Mouse (Mus musculus) inflammation-experienced regulatory T-cells, adult 16 weeks (primary cell): ENCODE results near the gene Psmd5. TPM values are rescaled to one million over a fixed set of nuclear protein-coding genes. Genes with fewer than 3 reads are reported as not detected.

Experiments
- polyA plus RNA-seq: library from polyadenylated mRNA; unstranded; fragments of 100-300 nt; shearing (Covaris generic); gene quantifications from one replicate; pipeline ENCODE4 v1.2.1, GENCODE M21; 2017

Gene Psmd5
- polyA plus RNA-seq: 105 TPM

DNA sequence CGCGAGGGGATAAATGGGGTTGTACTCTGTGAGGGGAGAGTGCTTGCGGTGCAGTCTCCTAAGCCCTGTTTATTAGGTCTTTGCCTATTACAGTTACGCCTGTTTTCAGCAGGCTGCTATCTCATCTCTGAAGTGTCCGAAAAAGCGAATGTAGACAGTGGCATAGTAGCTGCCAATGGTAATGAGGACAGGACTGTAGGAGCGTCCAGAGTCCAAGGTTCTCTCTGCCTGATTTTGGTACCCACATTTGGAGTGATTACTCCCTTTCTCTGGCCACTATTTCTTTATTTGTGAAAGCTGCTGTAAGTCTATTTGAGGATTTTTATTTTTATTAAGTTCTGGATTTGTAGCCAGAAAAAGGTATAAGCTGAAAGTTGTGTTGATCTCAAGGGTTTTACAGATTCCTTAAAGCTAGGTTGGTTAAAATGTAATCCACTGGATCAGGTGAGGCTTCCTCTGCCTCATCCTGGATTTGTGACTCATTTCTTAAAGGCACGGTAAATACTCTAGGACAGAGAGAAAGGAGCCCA is at the start of gene Psmd5:
Gene Psmd5, minus strand, starts transcription at position 153 of the 530 bp plus-strand sequence.

DNA sequence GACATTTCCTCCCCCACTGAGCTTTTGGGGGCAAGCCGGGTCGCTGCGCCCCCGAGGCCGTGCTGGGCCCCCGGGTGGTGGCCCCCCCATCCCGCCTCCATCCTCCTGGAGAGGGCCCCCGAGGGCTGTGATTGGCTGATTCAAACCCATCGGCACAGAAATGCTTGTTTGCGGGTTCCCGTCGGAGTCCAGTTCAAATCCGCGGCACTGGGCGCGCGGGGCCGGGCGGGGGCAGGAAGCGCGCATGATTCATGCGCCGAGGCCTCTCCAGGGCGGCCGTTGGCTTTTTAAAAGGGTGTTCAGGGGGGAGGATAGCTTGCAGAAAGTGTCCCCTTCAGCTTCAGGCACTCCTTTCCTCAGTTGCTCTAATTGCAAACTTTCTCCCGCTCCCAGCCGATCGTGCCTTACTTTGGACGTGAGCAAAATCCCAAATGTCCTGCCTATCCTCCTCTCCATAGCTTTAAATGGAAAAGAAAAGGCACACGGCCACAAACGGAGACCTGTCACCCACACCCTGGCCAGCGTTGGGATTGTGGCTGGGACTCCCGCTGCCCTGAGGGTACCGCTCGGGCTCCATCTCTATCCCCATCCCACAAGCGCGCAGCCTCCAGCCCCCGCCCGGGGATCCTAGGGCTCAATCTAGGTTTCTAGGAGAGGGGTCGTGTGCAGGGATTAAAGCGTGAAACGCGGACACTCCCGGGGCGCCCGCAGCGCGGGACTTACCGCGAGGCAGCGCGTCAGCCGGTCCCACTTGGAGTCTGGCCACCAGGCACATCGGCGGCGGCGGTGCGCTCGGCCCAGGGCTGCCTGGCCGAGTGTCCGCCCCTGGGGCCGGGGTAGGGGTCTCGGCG is 38.7 kb upstream of the Psmd5 start, which contains the start of gene Phf19:
Gene Phf19, minus strand, starts transcription at position 809 of the 851 bp plus-strand sequence.

DNA sequence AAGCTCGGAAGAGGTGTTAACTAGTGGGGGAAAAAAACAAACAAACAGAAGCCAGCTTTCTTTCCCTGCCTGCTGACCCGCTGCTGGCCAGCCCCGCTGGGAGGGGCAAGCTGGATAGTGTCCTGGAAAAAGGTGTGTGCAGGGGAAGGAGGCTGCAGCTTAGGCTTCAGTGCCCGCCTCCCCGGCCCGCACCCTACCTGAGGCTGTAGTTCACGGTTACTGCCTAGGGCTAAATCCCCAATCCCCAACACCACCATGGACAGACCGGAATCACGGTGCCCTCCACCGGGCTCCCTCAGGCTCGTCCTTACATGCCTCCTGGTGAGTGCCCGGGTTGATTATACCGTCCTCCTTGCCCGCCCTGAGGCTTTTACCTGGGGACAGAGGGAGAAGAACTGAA is 497 bp downstream of the Psmd5 start, which contains the start of gene Cutal:
Gene Cutal, plus strand, starts transcription at position 126 of the 400 bp plus-strand sequence.

DNA sequence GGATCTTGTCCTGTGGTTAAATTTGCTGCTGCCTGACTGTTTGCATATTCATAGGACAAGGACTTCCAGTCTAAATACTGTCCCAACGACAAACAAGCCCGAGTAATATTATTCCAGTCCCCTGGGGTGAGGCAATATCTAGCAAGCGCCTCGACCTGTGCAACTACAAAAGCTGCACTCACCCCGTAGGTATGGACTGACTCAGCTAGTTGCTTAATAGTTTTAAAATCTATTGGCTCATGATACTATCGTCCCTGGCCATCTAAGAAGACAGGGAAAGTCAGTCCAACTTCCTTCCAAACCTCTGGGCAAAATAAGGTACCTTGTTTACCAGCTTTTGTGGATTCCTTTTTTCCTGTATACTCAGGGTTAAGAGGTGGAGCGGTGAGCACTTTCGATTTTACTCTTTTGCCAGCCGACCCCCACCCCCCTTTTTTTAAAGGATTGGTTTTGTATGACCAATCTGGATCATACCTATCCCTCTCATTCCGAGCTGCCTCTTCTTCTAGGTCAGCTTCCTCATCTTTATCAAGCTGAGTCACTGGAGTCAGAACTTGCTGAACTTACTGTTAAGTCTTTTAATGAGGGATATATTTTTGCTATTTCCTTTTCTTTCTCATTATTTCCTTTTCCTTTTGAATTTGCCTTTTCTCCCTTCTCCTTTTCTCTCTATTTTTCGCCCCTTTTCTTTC is 41.9 kb downstream of the Psmd5 start, which contains the start of gene Gm34653:
Gene Gm34653, plus strand, starts transcription at position 242 of the 692 bp plus-strand sequence.

DNA sequence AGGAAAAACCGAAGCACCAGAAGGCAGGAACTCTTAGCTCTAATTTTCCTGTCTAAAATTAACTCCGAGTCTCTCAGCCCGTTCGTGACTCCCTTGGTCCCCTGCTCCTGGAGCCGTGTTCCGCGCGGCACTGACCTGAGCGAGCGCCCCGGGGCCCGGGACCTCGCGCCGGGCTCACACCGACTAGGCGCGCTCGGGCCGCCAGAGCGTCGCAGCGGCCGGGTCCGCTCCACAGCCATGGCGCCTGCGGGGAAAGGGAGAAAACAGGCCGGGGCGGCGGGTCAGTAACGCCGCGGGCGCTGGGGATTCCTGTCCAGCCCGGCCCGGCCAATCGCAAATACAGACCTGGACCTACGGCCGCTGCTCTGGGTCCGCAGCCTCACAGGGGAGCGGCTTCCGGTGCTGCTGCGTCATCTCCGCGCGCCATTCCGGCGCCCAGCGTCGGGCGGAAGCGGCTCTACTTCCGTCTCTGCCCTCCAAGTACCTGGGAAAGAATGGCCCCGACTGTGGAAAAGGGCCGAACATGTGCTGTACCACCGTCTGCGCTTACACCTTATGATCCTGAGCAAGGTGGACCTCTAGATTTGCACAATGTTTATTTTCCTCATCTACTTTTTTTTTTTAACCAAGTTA is 48.8 kb downstream of the Psmd5 start, which contains the start of gene Fbxw2:
Gene Fbxw2, minus strand, starts transcription at position 485 of the 633 bp plus-strand sequence.

Other genes starting within 250 kb of the Psmd5 start
- gene Gapvd1, start 119.7 kb downstream of the Psmd5 start, polyA plus RNA-seq: 133 TPM
- gene Hspa5, start 103.0 kb downstream of the Psmd5 start, polyA plus RNA-seq: 634 TPM
- 52.3 TPM for gene Rabepk, start 75.1 kb downstream of the Psmd5 start, polyA plus RNA-seq
- gene Fbxw2, start 48.7 kb downstream of the Psmd5 start, polyA plus RNA-seq: 102 TPM
- gene Gm34653, start 42.0 kb downstream of the Psmd5 start, polyA plus RNA-seq: not detected
- gene Cutal, start 572 bp downstream of the Psmd5 start, polyA plus RNA-seq: not detected
- gene Phf19, start 39.1 kb upstream of the Psmd5 start, polyA plus RNA-seq: 1.2 TPM
- gene Traf1, start 86.8 kb upstream of the Psmd5 start, polyA plus RNA-seq: 566 TPM
- 0.45 TPM for gene Hc, start 186.5 kb upstream of the Psmd5 start, polyA plus RNA-seq
- gene AI182371, start 226.6 kb upstream of the Psmd5 start, polyA plus RNA-seq: 2.0 TPM
- 134 TPM for gene Cntrl, start 234.5 kb upstream of the Psmd5 start, polyA plus RNA-seq